Mouse (Mus musculus): ENCODE data around the gene Ulk2.
"Not testable (repeated sequence)": the region's sequence is repeated elsewhere in the genome, so short reads cannot be mapped to it uniquely, and the experiment has no call there.

Ulk2 gene

DNA sequence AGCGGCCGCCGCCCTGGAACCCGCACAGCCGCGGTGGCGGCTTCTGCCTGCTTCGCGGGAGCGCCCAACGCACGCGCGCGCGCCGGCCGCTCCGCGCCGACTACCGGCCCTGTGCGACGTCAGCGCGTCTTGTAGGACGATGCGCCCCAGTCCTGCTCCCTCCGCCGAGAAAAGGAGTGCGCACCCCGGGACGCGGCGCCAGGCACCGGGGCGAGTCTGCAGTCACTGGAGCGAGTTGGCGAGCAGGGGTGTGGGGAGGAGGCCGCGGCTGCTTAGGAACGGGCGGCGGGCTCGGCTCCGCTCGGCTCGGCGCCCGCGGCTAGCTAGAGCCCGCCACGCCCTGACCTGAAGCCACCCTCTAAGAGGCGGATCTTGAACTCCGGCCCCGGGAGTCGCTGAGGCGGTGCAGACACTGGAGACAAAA, at the start of gene Ulk2:
Gene Ulk2, minus strand, starts transcription at position 86 of the 424 bp plus-strand sequence.
- peak; percentile 87 to 90 for DNase-seq

DNA sequence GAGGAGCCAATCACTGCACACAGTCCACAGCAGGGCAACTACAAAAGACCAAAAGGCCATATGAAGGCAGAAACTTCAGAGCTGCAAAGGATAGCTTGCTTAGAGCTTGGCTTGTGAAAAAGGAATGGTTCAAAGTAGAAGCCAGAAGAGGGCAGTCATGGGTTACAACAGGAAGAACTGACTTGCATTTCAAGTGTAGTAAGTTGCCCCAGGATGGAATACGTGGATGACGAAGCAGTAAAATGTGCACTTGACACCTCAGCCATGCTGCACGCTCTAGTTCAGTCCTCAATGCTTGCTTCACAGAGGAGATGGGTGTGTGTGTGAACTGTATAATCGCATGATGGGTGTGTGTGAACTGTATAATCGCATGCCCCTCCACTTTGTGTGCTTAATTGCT, 27.3 kb upstream of the Ulk2 start:
- DNase-seq: peak in 1 of 2 experiments; percentile 30

DNA sequence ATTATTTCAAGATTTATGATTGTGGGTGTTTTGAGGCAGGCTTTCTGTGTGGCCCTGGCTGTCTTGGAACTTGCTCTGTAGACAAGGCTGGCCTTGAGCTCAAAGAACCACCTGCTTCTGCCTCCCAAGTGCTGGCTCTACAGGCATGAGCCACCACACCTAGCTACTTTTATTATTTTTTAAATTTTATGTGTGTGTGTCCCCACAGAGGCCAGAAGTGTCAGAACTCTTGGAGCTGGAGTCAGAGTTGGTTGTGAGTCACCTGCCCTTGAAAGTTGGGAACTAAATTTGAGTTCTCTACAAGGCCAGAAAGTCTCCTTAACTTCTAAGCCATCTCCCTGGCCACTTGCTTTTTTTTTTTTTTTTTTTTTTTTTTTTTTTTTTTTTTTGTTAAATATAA, 25.0 kb upstream of the Ulk2 start:
- DNase-seq: no peak

DNA sequence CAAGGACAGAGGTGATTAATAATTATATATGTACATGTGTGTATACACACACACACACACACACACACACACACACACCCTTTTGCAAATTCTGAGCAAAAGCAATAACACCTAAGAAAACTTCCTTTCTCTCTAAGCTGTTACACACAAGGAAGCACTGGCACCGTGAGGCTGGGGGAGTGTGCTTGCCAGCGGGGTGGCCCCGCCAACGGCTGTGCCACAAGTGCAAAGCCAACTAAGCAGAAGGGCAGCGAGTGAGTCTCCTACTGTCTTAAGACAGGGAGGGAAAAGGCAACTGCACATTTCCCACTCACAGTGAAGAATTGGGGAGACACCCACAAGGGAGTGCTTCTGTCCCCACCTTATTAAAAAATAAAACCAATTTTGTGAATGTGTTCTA, 17.0 kb upstream of the Ulk2 start:
- no peak for DNase-seq

GRCm38 (mm10) chr11:61866856-61867255, 12.0 kb upstream of the Ulk2 start:
- DNase-seq: no peak

DNA sequence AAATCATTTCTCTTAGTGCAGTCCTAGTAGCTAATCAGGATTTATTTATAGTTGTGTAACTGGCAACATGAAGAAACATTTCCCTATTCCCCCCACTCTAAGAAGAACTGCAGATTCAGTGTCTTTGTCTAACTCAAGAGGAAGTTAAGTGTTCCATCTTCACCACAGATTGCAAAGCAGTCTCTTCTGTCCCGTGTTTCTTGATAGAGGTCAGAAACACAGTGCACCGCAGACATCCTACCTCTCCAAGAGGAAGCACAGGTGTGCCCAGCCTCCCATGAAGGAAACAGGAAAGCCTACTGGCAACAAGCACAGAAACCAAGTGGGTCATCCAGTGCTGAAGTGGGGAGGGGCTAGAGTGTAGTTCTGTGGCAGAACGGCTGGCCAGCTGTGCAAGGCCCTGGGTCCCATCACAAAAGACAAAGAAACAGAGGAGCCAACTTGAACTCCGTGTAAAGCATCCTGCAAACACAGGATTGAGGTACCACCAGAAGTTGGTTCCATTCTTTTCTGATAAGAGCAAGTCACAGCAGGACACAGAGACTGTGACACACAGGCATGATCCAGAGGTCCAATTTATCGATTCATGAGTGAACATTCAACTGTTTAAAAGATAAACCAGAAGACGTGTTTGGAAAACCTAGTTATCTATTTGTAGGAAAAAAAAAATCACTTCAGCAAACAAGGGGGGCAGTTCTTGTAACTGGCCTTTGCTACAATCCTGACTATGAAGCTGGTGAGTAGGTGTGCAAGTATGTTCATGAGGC, 7.1 kb upstream of the Ulk2 start:
- peak in 1 of 2 experiments; percentile 6 for DNase-seq

DNA sequence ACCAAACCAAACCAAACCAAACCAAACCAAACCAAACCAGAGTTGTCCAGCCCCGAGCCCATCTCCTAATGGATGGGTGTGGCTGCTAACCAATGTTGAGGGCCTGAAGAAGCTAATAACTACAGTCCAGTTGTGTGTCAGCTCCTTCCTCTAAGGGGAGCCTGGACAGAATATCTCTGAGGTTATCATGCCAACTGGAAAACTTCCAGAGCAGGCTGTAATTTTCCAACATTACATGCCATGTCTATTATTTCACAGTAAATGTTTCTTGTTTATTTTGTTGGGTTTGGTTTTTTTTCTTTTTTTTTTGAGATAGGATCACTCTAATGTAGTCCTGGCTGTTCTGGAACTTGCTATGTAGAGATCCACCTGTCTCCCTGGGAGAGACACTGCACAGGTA, 4.4 kb upstream of the Ulk2 start:
- DNase-seq: no peak

GRCm38 (mm10) chr11:61855539-61855938, 666 bp upstream of the Ulk2 start:
- no peak for DNase-seq

DNA sequence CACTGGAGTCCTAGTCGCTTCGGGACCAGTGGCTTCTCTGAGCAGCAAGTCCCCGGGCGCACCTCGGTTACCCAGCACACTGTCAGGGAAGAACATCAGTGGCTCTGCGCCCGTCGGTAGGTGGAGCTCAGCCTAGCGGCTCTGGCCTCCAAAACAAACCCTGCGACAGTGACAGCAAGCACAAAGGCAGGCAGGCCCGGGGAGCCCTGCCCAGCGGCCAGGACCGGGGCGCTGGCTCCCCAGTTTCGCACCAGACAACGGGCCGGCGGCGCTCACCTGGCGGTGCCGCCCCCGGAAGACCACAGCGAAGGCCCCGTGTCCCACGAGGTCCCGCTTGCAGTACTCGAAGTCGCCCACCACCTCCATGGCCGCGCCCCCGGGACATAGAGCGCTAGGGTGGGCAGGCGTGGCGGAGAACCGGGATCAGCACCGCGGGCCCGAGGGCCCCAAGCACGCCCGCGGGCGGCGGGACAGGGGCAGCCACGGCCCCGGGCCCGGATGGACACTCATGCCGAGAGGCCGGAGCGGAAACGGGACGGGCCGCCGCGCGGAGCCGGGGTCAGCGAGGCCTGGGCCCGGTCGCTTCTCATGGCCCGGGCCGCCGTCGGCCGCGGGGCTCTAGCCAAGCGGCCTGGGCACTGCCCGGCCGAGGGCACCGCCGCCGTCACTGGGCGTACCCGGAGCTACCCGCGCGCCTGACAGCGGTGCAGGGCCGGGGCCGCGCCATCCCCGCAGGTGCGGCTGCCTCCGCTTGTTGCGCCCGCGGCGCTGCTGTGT, 474 bp downstream of the Ulk2 start:
- DNase-seq: peak; percentile 87 to 88

DNA sequence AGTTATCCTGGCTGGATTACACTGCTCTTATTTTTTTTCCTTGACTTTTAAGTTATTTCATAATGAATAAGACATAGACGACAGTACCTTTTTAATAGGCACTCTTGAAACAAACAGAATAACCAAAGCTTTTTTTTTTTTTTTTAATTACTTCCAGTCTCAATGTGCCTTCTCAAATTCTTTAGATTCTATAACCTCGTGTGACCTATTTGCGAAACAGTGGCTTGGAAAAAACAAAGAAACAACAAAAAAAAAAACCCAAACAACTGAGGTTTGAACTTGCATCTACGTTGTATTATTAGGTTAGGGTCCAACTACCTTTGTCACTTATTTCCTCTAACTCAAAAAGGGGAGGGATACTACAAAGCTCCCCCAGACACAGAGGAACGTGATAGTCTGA, 1.2 kb downstream of the Ulk2 start:
- no peak for DNase-seq

DNA sequence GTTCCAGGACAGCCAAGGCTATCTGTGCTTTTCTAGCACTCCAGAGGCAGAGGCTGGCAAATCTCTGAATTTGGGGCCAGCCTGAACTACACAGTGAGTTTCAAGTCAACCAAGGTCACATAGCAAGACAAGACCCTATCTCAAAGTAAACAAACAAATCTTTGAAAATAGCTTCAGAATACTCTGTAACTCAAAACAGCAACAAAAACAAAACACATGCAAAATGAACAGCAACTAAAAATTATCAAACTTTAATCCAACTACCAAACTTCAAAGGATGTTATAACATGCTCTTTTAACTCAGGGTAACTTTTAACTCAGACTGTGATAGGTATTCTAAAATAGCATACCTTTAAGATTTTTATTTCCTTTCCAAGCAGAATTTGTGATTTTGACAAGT, 2.0 kb downstream of the Ulk2 start:
- no peak for DNase-seq

- DNase-seq: no peak
Observed at GRCm38 (mm10) chr11:61851195-61851594, 3.7 kb downstream of the Ulk2 start.

DNA sequence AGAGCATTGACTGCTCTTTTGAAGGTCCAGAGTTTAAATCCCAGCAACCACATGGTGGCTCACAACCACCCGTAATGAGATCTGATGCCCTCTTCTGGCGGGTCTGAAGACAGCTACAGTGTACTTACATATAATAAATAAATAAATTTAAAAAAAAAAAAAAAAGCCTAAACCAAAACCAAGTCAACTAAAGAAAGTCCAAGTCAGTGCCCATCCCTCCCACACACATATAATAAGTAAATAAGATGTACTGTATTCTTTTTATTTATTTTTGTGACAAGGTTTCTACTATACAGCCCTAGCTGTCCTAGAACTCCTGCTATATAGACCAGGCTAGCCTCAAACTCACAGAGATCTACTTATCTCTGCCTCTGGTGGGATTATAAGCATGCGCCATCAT, 14.2 kb downstream of the Ulk2 start:
- not testable (repeated sequence) for DNase-seq

- DNase-seq: no peak
Observed at GRCm38 (mm10) chr11:61839940-61840339, 14.9 kb downstream of the Ulk2 start.

GRCm38 (mm10) chr11:61839182-61839581, 15.7 kb downstream of the Ulk2 start:
- DNase-seq: no peak

GRCm38 (mm10) chr11:61809793-61810192, 45.1 kb downstream of the Ulk2 start:
- DNase-seq: no peak

DNA sequence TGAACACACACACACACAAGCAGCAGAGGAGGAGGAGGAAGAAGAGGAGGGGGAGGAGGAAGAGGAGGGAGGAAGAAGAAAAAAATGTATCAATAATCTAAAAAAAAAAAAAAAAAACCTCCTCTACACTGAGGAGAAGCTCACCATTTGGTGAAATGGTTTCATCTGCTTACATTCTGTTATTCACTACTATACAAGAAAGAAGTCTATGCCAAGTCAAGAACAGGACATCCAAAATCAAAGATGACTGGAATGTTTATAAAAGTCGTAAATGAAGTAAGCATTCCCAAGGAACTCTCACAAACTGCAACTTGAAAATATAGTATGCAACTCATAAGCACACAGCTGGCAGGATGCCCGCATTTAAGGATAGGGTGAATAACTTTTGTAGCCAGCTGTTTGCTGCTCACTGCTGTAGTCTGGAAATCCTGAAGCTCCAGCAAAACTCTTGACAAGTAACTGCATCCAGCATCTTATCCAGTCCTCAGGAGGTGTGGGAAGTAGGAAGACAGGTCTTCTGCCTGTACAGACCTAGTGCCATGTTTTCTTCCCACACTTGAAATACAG, 46.2 kb downstream of the Ulk2 start:
- no peak for DNase-seq

DNA sequence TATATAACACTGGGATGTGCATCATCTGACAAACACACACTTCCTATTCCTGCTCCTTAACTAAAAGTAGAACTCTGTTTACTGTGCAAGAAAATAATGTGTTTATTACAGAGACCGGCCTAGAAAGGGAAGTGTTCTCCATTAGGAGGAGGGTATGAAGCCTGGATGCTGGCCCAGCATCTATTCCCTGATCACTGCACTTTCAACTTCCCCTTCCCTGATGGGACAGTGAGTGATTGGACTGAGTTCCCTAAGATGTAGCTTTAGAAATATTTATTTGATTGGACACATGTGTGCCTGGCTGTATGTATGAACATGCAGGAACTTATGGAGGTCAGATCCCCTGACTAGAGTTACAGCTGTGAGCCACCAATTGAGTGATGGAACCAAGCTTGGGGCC, 61.4 kb downstream of the Ulk2 start:
- no peak for DNase-seq

- no peak for DNase-seq
Observed at GRCm38 (mm10) chr11:61788550-61788949, 66.3 kb downstream of the Ulk2 start.

- DNase-seq: not testable (repeated sequence)
Observed at GRCm38 (mm10) chr11:61782526-61782925, 72.3 kb downstream of the Ulk2 start.

DNA sequence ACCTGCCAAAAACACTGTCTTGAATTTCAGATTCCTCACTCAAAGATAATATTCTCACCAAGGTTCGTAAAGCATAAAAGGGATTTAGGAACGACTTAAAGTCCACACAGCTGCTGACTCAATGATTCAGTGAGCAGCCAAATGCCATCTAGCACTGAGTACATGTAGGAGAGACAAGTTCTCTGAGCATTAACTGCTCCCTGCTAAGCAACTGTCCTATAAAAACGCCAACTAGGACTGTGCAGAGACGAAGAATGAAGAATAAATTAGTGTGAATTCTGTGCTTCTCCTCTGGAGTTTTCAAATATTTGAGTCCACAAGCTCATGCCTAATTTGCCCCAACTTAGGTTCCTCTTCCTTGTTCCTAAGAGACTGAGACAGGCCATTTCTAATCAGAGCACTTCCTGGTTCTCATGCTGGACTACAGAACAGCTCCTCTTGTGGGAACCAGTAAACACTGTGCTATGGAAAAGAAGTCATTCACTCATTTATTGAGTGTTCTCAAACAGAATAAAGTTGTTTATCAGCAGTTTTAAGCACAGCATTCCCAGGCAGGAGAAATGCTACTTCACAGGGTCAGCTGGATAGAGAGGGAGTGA, 80.2 kb downstream of the Ulk2 start:
- no peak for DNase-seq

DNA sequence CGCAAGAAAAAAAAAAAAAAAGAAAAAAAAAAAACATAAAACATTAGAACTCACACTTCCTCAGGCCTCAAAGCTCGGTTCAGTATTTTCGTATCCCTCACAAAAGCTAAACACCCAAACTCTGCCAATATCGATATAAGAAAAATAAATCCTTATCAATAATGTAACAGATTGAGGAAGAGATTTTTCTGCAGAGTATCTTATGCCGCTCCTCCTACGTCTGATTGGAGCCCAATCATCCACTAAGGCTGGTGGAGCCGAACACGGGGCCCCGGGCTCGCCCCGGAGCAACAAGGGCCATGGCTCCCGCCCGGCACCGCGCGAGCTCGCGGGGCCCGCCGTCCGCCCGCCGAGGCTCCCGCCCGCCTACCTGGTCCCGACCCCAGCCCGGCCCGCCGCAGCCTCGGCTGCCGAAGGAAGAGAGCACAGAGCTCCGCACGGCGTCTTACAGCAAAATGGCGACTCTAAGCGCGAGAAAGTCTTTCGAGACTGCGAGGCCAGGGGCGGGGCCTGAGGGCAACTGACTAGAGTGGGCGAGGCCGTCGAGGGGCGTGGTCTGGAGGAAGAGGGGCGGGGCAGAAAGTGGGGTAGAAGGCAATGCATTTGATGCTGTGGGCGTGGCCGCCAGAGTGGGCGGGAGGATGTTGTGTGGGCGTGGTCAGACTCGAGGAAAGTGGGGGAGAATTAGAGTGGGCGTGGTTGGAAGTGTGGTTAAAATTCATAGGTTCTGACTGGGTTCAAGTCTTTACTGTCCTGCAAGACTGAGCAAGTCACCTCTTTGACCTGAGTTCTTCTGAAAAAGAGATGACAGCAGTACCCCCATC, 93.1 kb downstream of the Ulk2 start, which contains the start of gene Prpsap2:
Gene Prpsap2, minus strand, starts transcription at position 505 of the 824 bp plus-strand sequence.
- peak; percentile 99 to 100 for DNase-seq

Measured in lung, adult 18-20 months (tissue).